22 mouse cellular contexts compared by ENCODE assay signal in genomic region chr11:118496066-118496689, GRCm38 (mm10). TPM values are rescaled to one million over a fixed set of nuclear protein-coding genes. Genes with fewer than 3 reads are reported as not detected.
DNase-seq lines count a peak whose midpoint lies in the region; ATAC-seq and TF ChIP-seq lines count a peak whose summit lies in the region.
"Had no signal": no experiment of that assay in that cellular context is flagged by ENCODE, and none has a peak within 500 bp of the region (broad histone marks: within the 10 kb centered on the region; RNA-seq: fewer than 3 reads in every experiment).

No protein-coding gene starts in this region.

- peak; percentile 48 for DNase-seq in cerebellum, adult 9-11 months
- no peak for DNase-seq in cerebellum, adult 8-10 months
- no peak for DNase-seq in left cerebral cortex, adult 2 months (ENCODE audit: extremely low spot score in 1 of 2, low spot score in 2 of 2)
- DNase-seq in left cerebral cortex, adult 9 months (ENCODE audit: low spot score in 2 of 2) = no peak
- DNase-seq in kidney, adult 2 months = peak; percentile 90
- DNase-seq in kidney, postnatal 14 days = peak; percentile 57
- DNase-seq in heart, postnatal 25 days (ENCODE audit: low spot score) = no peak
- DNase-seq: heart, postnatal 4 days; liver; lung, adult 2 months; lung, postnatal 36 days; right cerebral cortex, adult 18-20 months; thymus, adult 2 months had no signal

- TF ChIP-seq POLR2A in kidney, adult 2 months (IDR thresholded peaks at IDR 0.05; ENCODE audit: low read depth, low read length) = no peak

- H3K27ac ChIP-seq in left cerebral cortex, adult 2 months = peak overlapping the region; percentile 78
- no peak overlapping the region; the same call in 1 of the 2 replicates for H3K27ac ChIP-seq in kidney, adult 2 months (ENCODE audit: insufficient read depth, low read depth, low read length)
- H3K27ac ChIP-seq: midbrain, embryonic 12.5 days; stomach, embryonic 15.5 days had no signal

- no peaks in the 10 kb centered on the region for H3K4me1 ChIP-seq in kidney, adult 2 months (ENCODE audit: control insufficient read depth, insufficient read depth, low read length)
- H3K4me1 ChIP-seq: heart, embryonic 12.5 days; stomach, embryonic 15.5 days had no signal

- ATAC-seq in megakaryocyte-erythroid progenitor cell, adult 5-6 weeks (replicated peaks; ENCODE audit: low FRiP score, low TSS enrichment, poor library complexity, severe bottlenecking) = no peak
- ATAC-seq: CD4-positive, CD25-positive, alpha-beta regulatory T cell, adult 4 months; forebrain, embryonic 14.5 days; inflammation-experienced regulatory T-cells, adult 6 months had no signal

- no peak overlapping the region for H3K4me3 ChIP-seq in left cerebral cortex, adult 2 months
- no peak overlapping the region; the same call in 1 of the 2 replicates for H3K4me3 ChIP-seq in kidney, adult 2 months (ENCODE audit: insufficient read depth, low read depth, low read length)
- H3K4me3 ChIP-seq: heart, embryonic 12.5 days; midbrain, embryonic 12.5 days; myocyte; stomach, embryonic 15.5 days had no signal

- H3K36me3 ChIP-seq in kidney, adult 2 months (ENCODE audit: control insufficient read depth, insufficient read depth, low read length) = no peaks in the 10 kb centered on the region
- H3K36me3 ChIP-seq: G1E; heart, embryonic 12.5 days; midbrain, embryonic 12.5 days; stomach, embryonic 15.5 days had no signal

- no peak for TF ChIP-seq CTCF in left cerebral cortex, adult 2 months (IDR thresholded peaks at IDR 0.05)
- TF ChIP-seq CTCF in kidney, adult 2 months (conservative IDR thresholded peaks at IDR 0.05; ENCODE audit: insufficient read depth, insufficient read length, low read depth, low read length) = no peak

- 31% methylated on average over 20 of the region's 20 CpGs for WGBS in kidney, adult 2 months

- intact Hi-C loops in left cerebral cortex, adult 2 months (cut with DNase I) = no loop called here
- intact Hi-C loops in heart, postnatal 25 days (cut with DNase I) = no loop called here

- H3K27me3 ChIP-seq in kidney, adult 2 months (replicated peaks; ENCODE audit: control insufficient read depth, insufficient read depth, low read length) = no peaks in the 10 kb centered on the region
- H3K27me3 ChIP-seq: stomach, embryonic 15.5 days had no signal

RNA-seq across cellular contexts. Expression of gene Engase, which starts 19.5 kb away (rescaled TPM):
- total RNA-seq in left cerebral cortex, adult 2 months (2021) = 10 to 100 TPM; 11.0 to 12.4 TPM
- polyA plus RNA-seq in kidney, adult 2 months (2012; rRNA removed) = 10.5 and 12.3 TPM in 2 replicates
- total RNA-seq in heart, postnatal 25 days (2021) = 1 to 10 TPM; 5.7 to 6.3 TPM
- 13.5 and 13.7 TPM in 2 replicates for total RNA-seq in megakaryocyte-erythroid progenitor cell, adult 5-6 weeks (2014; fragmentation: Nextera tagmentation)
- total RNA-seq in megakaryocyte-erythroid progenitor cell, adult 5-6 weeks (2017) = 6.1 and 10.7 TPM in 2 replicates

Comparison
In these comparisons a context has a peak if more than half of its experiments do, and no peak if none do; other contexts are left out.
1. DNase-seq: peak in cerebellum, adult 9-11 months (single experiment), kidney, adult 2 months (single experiment) and kidney, postnatal 14 days (single experiment); none in cerebellum, adult 8-10 months (single experiment), left cerebral cortex, adult 2 months (0 of 2), left cerebral cortex, adult 9 months (0 of 2) and heart, postnatal 25 days (single experiment).